Mouse (Mus musculus) lung, adult 2 months (tissue): ENCODE results near the gene Esrp2.

Source experiments
- CTCF ChIP-seq: fragments of 200-500 bp; IDR thresholded peaks from 2 replicates; pipeline ENCODE4 v1.5.1; 2011; ENCODE audit warnings: mild to moderate bottlenecking, low read length, control low read depth; ENCODE audit not compliant: insufficient read depth
- POLR2A ChIP-seq: fragments of 200-500 bp; IDR thresholded peaks from 2 replicates; pipeline ENCODE4 v1.6.1; 2011; ENCODE audit warnings: low read depth, mild to moderate bottlenecking, control low read depth, low read length, borderline replicate concordance; ENCODE audit errors: extremely low read depth

- no peak for TF ChIP-seq POLR2A
- TF ChIP-seq CTCF, result peak; percentile 43
Observed at GRCm38 (mm10) chr8:106115897-106116296, 20.9 kb downstream of the Esrp2 start.
